Mouse (Mus musculus) adrenal gland, adult 18-20 months (tissue): ENCODE measurements around the gene Mcrs1. TPM values are rescaled to one million over a fixed set of nuclear protein-coding genes. Genes with fewer than 3 reads are reported as not detected.
"Not testable (repeated sequence)": the region's sequence is repeated elsewhere in the genome, so short reads cannot be mapped to it uniquely, and the experiment has no call there.

Experiments
- DNase-seq, 2 experiments: peaks; one replicate each; pipeline ENCODE4 v3.0.0; 2021 to 2022; ENCODE audit warnings: low spot score in 2 of 2
- total RNA-seq, 2 experiments: library from RNA; stranded (reverse); gene quantifications; 1 replicate in 1 of 2; 2 replicates in 1 of 2; pipeline ENCODE4 v1.2.3; 2021

Gene Mcrs1
- total RNA-seq, 2 experiments from 2014 or later, result 30.6 to 37.2 TPM

GRCm38 (mm10) chr15:99252381-99253174 lies 817 bp upstream of the Mcrs1 start:
- DNase-seq, result no peak

GRCm38 (mm10) chr15:99251111-99251510 lies 650 bp downstream of the Mcrs1 start:
- DNase-seq, result peak in 1 of 2 experiments; percentile 22

GRCm38 (mm10) chr15:99249938-99250337 lies 1.8 kb downstream of the Mcrs1 start:
- DNase-seq, result no peak

DNA sequence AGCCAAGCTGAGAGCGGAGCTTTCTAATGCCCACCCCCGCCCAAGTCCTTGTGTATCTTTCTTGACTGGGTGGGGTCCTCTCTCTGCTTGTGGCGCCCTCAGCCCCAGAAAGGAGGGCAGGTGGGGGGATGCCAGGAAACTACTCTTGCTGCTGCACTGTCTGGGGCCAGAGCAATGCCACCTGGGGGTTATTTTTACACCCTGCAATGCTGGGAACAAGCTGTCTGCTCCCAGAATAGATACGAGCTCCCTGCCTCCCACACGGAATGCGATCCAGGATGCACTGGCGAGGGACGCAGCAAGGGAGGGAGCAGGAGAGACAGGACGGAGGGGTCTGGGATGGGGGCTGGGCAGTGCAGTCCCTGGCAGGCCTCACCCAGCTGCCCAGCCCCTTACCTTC lies 2.8 kb downstream of the Mcrs1 start:
- no peak for DNase-seq

DNA sequence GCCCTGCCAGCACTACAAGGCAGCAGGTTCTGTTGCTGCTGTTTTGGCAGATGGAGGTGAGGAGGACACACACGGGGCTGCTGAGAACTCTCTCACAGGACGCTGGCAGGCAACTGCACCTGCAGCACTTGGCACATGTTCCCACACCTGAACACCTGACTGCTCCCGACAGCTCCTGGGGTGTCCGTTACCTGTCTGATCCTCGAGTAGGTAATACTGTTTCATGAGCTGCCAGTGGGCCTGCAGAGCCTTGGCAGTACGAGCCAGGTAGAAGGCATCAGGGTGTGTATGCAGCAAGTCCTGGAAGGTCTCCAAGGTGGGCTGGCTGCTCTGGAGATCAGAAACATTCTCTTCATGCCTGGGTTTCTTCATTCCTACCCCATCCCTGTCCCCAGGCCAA lies 5.0 kb downstream of the Mcrs1 start:
- DNase-seq, result not testable (repeated sequence)

DNA sequence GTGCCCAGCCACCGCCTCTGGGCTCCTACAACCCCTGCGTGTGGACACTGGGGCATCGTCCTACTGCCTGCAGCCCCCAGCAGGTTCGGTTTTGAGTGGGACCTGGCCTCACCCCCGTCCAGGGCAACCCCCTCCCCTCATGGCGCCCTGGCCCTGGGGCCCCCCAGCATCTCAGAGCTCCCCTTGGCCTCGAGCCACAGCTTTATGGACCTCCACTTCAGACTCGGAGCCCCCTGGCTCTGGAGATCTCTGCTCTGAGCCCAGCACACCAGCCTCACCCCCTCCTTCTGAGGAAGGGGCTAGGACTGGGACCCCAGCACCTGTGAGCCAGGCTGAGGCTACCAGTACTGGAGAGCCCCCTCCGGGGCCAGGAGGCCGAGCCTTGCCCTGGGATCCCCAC lies 9.7 kb downstream of the Mcrs1 start:
- no peak for DNase-seq

- no peak for DNase-seq
Observed at GRCm38 (mm10) chr15:99241249-99241648, 10.5 kb downstream of the Mcrs1 start.

GRCm38 (mm10) chr15:99240129-99240528 lies 11.6 kb downstream of the Mcrs1 start:
- DNase-seq, result no peak

DNA sequence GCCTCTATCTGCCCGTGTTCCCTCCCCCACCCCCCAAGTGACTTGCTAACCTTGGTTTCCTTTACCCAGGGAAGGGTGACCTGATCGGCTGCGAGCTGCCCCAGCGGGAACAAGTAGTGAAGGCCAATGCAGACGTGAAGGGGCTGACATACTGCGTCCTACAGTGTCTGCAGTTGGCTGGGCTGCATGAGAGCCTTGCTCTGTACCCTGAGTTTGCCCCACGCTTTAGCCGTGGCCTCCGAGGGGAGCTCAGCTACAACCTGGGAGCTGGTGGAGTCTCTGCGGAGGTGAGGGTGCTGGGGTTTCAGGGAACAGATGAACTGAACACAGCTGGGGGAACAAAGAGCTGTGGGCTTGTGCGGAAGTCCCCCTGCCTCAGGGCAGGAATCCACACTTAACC lies 13.8 kb downstream of the Mcrs1 start:
- DNase-seq, result no peak

DNA sequence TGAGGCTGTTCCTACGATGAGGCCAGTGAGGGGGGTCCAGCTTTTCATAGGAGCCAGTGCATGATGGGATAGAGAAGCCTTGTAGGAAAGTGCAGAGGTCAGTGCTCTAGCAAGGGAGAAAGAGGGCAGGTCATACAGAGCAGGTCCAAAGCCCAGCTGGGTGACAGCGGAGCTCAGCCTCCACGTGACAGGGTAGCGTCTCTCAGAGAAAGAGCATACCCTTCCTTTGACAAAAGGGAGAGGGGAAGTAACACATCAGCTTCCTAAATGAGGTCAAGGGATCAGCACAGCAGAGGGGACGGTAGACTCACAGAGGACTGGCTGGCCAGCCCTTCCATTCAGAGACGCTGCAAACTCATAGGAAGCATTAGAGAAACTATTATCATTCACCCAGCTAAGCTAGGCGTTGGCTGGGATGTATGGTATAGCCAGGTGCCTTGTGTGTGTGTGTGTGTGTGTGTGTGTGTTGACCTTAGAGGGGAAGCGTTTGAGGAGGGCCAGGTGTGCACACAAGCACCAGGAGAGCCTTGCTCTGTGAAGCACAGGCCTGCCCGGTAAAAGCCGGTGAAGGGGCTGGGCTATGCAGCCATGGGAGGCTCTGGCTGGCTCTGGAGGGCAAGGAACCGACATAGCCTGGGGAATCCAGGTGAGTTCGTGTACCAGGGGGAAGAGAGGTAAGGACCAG lies 17.3 kb downstream of the Mcrs1 start:
- no peak for DNase-seq

DNA sequence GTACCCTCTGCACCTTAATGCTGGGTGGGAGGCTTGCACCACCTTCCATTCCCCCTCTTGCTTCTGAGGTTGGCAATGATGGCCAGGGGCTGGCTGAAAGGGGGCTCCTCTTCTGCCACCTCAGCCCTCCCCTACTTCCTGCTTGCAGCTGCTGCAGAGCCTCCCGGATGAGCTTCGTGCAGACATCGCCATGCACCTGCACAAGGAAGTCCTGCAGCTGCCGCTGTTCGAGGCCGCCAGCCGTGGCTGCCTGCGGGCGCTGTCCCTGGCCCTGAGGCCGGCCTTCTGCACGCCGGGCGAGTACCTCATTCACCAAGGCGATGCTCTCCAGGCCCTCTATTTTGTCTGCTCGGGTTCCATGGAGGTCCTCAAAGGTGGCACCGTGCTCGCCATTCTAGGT lies 18.0 kb downstream of the Mcrs1 start:
- DNase-seq, result no peak

DNA sequence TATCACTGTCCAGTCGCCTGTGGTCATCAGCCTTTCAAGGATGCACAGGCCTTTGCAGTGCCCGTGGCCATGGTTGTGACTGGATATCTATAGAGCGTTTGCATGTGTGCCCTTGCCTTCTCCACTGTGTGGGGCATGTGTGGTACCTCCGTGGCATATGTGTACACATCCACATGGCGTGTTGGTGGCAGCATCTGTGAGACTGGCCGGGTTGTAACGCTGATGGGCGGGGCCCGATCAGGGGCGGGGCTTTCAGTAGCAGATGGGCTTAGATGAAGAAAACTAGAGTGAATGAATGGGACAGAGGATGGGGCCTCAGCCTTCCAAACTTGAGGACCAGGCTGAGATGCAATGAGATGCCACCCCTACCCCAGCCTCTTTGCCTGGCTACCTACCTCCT lies 19.8 kb downstream of the Mcrs1 start:
- DNase-seq, result no peak

GRCm38 (mm10) chr15:99226090-99226489 lies 25.7 kb downstream of the Mcrs1 start:
- no peak for DNase-seq

DNA sequence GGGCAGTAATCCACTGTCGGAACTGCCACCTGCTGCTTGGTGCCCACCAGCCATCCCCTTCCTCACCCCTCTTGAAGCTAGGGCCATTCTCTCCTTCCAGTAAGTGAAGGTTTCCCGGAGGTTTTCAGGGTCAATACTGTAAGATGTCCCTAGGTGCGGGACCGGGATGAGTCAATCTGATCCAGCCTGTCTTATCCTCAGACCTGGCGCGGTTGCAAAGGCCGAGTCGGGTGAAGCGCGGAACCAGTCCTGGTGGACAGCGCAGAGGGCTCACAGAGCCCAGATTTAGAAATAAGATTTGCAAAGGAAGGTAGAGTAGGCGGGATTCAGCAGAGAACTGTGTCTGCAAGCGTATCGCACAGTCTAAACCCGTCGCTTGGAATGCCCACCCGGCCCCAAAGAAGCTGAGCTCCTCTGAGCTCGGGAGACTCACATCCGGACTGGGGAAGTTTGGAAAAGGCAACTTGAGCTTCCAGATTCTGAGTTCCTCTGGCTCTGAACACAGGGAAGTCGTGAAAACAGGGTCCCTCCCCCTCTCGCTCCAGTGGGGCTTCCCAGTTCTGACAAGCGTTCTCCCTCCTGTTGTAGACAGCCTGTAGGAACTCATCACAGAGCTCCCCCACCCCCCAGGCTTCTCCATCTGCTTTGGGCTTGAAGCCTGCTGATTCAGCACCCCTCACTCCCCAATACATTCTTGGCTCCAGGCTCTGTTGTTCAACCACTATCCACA lies 26.5 kb downstream of the Mcrs1 start:
- DNase-seq, result peak in 1 of 2 experiments; percentile 12

DNA sequence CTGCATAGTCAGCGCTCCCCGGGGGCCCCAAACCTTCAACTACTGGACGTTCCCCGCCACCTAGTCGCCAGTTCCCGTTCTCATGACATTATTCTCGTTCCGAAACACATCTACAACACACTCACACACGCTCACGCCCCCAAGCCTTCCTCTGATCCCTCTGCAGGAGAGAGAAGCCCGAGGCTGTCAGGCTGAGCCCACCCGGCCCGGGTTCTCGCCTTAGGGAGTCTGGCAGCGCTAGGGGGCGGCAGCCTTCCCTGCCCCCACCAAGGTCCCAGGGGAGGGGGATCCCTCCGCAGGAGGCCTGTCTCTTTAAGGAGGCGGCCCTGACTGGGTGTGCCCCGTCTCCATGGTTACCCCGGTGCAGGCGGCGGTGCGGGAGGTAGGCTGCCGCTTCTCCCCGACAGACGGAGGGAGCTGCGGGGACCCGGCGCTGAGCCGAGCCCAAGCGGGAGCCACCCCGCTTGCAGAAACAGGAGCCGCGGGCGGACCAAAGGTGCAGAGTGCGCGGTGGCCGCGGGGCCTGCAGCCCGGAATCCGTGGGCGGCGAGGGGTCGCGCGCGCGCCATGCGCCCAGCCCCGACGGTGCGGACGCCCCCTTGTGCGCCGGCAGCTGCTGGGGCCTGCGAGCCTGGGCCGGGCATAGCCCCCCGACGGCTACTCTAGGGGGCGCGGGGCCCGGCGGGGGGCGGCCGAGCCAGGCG lies 27.4 kb downstream of the Mcrs1 start, which contains the start of gene Kcnh3:
Kcnh3 (plus strand) TSS at position 654 of the 704 bp plus-strand sequence.
- DNase-seq, result peak; percentile 43 to 53

DNA sequence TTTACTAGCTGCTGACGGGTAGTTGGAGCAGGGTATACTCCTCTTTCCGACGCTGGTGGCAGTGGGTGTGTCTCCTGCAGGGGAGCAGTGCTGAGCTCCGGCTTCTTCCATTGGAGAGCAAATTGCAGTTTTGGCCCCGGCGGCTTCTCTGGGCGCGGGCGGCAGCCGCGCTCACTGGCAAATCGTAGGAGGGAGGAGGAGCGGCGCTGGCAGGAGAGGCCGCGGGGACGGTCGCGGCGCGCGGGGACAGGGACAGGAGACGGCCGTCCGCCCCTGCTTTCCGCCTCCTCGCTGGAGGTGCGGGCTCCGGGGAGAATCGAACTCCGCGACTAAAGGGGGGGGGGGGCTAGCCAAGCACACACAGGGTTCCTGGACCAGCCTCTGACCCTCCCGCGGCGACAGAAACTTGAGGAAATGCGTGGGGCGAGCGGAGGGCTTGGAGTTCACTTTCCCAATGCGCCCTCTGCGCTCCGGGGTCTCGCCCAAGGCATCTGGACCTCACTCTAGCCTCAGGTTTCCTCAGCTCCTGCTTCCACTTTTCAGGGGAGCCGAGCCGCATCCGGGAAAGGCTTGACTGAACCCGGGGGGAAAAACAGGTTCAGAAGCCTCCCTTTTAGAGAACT lies 28.1 kb downstream of the Mcrs1 start:
- DNase-seq, result peak; percentile 53 to 66

DNA sequence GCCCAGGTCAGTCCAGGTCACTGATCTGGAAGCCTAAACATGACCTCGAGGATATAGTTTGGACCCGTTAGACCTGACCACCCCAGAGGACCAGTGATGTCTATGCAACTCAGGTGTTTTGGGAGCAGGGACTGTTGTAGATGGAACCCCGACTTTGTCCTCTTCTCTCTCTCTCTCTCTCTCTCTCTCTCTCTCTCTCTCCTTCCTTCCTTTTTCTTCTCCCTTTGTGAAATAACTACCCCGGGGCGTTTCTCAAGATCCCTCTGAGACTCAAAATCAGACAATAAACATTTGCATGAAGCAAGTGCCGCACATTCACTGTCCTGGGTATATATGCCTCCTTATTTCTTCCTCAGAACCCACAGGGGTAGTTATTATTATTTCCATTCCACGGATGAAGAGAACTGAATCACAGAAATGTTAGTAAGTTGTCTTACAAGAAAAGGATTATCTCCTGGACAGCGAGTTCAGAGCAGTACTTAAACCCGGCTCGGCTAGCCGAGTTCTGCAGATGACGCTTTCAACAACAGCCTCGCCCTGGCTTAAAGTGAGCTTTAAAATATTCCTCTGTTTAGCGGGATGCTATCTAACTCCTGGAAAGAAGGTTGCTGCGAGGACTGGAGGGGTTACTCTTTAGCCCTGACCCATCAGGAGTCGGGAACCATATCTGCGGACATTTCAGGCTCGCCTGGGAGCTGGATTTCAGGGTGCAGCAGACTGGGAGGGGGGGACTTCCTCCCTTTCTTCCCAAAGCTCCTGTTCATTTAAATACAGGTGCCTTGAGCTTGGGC lies 28.8 kb downstream of the Mcrs1 start:
- no peak for DNase-seq

DNA sequence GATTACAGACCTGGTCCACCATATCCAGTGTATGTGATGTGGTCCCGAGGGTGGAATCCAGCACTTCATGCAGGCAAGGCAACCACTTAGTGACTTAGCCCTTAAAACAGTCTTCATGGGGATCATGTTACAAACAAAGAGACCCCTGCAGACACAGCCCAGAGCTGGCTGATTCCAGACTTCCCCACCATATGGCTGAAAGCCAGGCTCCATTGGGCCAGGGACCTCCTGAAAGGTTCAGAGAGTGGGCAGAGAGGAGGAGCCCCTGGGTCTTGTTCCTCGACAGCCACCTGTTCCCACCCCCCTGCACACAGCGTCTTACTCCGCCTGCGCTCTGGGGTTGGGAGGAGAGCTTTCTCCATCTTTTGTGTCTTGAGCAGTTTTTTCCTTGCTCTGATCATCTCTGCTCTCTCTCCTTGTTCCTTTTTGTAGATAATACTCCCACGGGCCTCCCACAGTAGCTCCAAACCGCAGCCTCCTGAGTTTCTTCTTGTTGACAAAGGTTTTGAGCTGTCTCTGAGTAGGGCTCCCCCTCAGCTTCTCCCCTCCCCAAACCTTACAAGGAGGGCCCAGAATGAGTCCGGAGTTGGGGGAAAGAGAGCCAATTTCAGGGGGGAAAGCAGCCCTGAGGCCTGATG lies 30.3 kb downstream of the Mcrs1 start:
- no peak for DNase-seq

GRCm38 (mm10) chr15:99217630-99218029 lies 34.1 kb downstream of the Mcrs1 start:
- DNase-seq, result no peak
